Mouse (Mus musculus) ES-E14 (cell line): ENCODE data around the gene Reps1. TPM values are rescaled to one million over a fixed set of nuclear protein-coding genes. Genes with fewer than 3 reads are reported as not detected.

Experiments used
- DNase-seq: peaks from one replicate; pipeline ENCODE4 v3.0.0-alpha.2; 2013; ENCODE audit warnings: low read depth, low spot score
- H3K27ac ChIP-seq: 2 replicates; pipeline ENCODE4 v1.5.1; 2012; ENCODE audit warnings: low read depth, mild to moderate bottlenecking, low read length, moderate library complexity, mixed read lengths; ENCODE audit not compliant: poor library complexity, insufficient read depth, severe bottlenecking
- H3K36me3 ChIP-seq: 2 replicates; pipeline ENCODE4 v1.6.1; 2012; ENCODE audit warnings: mild to moderate bottlenecking, low read length, moderate library complexity, mixed read lengths; ENCODE audit not compliant: control insufficient read depth, poor library complexity, insufficient read depth, severe bottlenecking
- H3K4me1 ChIP-seq, 2 experiments: fragments of 150-350 bp in 1 of 2; sonication (generic) in 1 of 2; 2 replicates each; pipeline ENCODE4 v1.6.1; 2012; ENCODE audit warnings: low read length in 2 of 2, mild to moderate bottlenecking in 1 of 2, mixed read lengths in 1 of 2; ENCODE audit not compliant: control insufficient read depth in 2 of 2, insufficient read depth in 2 of 2, poor library complexity in 1 of 2
- H3K4me3 ChIP-seq, 2 experiments: fragments of 150-350 bp in 1 of 2; sonication (generic) in 1 of 2; 2 replicates each; pipeline ENCODE4 v1.5.1; 2012; ENCODE audit warnings: low read length in 2 of 2, low read depth in 1 of 2, mild to moderate bottlenecking in 1 of 2, mixed read lengths in 1 of 2; ENCODE audit not compliant: insufficient read depth in 1 of 2, poor library complexity in 1 of 2, severe bottlenecking in 1 of 2
- H3K9ac ChIP-seq: 2 replicates; pipeline ENCODE4 v1.6.1; 2012; ENCODE audit warnings: low read depth, mild to moderate bottlenecking, low read length, mixed read lengths; ENCODE audit not compliant: poor library complexity, insufficient read depth, severe bottlenecking
- H3K9me3 ChIP-seq: fragments of 150-350 bp; sonication (generic); 2 replicates; pipeline ENCODE4 v1.6.1; 2012; ENCODE audit warnings: low read depth, mild to moderate bottlenecking, low read length; ENCODE audit not compliant: control insufficient read depth, insufficient read depth
- CHD2 ChIP-seq: IDR thresholded peaks from 2 replicates; pipeline ENCODE4 v1.6.1; 2014; ENCODE audit warnings: mild to moderate bottlenecking, low read depth, low read length, inconsistent platforms
- HCFC1 ChIP-seq: IDR thresholded peaks from 2 replicates; pipeline ENCODE4 v1.6.1; 2012; ENCODE audit warnings: low read length, inconsistent platforms, borderline replicate concordance; ENCODE audit not compliant: insufficient read depth
- MAFK ChIP-seq: IDR thresholded peaks from 2 replicates; pipeline ENCODE4 v1.6.1; 2014; ENCODE audit warnings: mild to moderate bottlenecking, low read depth, low read length, inconsistent platforms; ENCODE audit not compliant: insufficient read depth
- ZC3H11A ChIP-seq: IDR thresholded peaks from 2 replicates; pipeline ENCODE4 v1.6.1; 2012; ENCODE audit warnings: low read depth, mild to moderate bottlenecking, inconsistent platforms, low read length, borderline replicate concordance
- ZNF384 ChIP-seq: IDR thresholded peaks from 2 replicates; pipeline ENCODE4 v1.6.1; 2012; ENCODE audit warnings: low read depth, low read length, inconsistent platforms
- in situ Hi-C, 2 experiments: fragments of 600-800 bp; cut with MboI; formaldehyde crosslinking; loops; one replicate each; pipeline ENCODE4 v1.15.1; 2025; ENCODE audit warnings: low sequenced_read_pairs in 2 of 2, inconsistent platforms in 1 of 2; ENCODE audit not compliant: unreplicated experiment in 2 of 2
- total RNA-seq: library from RNA; depleted of rRNA; stranded (reverse); fragments of 300-350 nt; gene quantifications from 2 replicates; pipeline ENCODE4 v1.2.3, GENCODE M21; 2012

Gene Reps1
- total RNA-seq, 1 experiment: 39.5 TPM

DNA sequence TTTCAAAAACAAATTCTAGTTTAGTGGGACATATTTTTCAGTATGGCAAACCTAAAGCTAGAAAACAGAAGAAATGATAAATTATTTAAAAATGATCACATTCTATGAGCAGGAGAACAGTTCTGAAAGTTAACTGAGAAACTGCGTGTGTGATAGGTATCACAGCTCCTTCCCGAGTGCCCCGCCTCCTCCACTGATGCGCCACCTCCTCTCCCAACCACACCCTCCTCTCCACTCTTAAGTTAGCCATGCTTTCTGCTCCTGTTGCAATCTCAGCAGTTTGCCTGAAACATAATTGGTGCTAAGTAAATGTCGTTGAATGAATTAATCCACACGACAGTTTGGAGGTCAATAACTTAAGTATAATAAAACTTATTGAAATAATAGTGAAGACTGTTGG is 27.1 kb downstream of the Reps1 start:
- no peaks in the 10 kb centered on the region for H3K4me1 ChIP-seq
- DNase-seq: no peak
- in situ Hi-C loops: no loop called here
- peaks cover 7% of the 10 kb centered on the region for H3K9me3 ChIP-seq
- H3K9ac ChIP-seq: no peak overlapping the region
- TF ChIP-seq MAFK (no peak), HCFC1 (no peak), ZC3H11A (no peak), ZNF384 (no peak), CHD2 (no peak)
- H3K36me3 ChIP-seq: no peaks in the 10 kb centered on the region; the same call in 1 of the 2 replicates
- no peak overlapping the region for H3K4me3 ChIP-seq
- no peak overlapping the region for H3K27ac ChIP-seq

DNA sequence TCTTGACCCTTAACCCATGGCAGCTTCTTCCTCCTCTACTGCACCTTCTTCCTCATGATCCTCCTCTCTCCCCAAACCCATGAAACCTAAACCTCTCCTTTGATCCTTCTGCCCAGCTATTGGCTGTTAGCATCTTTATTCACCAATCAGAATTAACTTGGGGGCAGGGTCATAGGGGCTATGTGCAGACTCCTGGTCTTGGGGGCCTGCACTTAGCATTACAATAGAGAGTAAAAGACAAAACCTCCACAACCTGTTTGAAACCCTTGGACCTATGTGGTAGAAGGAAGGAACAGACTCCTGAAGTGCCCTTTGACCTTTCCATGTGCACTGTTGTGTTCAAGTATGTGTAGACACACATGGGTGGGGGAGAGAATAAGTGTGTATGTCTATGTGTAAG is 35.0 kb downstream of the Reps1 start:
- Histone ChIP-seq H3K9me3 (peaks cover 3% of the 10 kb centered on the region; the same call in 1 of the 2 replicates), H3K27ac (no peak overlapping the region), H3K36me3 (peaks cover 10% of the 10 kb centered on the region), H3K9ac (no peak overlapping the region), H3K4me1 (peaks cover 3 to 5% of the 10 kb centered on the region in 2 experiments; a peak in 3 of 4 replicates), H3K4me3 (no peak overlapping the region)
- no peak for TF ChIP-seq MAFK
- TF ChIP-seq ZNF384: no peak
- no peak for TF ChIP-seq ZC3H11A
- TF ChIP-seq HCFC1: no peak
- no peak for TF ChIP-seq CHD2
- DNase-seq: peak; percentile 26
- in situ Hi-C loops: no loop called here

DNA sequence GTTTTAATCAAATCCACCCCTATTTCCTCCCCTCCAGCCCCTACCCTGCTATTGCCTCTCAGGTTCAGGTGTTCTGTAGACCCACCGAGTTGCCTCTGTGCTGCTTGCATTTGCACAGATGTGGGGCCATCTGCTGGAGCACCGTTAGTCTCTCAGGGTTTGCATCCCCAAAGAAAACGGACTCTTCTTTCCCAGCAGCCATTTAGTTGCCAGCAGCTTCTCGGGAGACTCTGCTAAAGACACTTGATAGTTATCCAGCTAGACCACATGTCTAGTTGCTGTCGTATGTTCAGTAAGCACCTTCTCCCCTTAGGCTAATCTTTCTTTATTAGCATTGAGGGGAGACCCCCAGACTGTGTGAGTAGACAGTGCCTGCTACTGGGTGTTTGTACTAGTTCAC is 46.5 kb downstream of the Reps1 start:
- Histone ChIP-seq H3K9me3 (no peaks in the 10 kb centered on the region), H3K4me3 (no peak overlapping the region), H3K9ac (no peak overlapping the region), H3K36me3 (peaks cover 11% of the 10 kb centered on the region), H3K4me1 (no peaks in the 10 kb centered on the region), H3K27ac (no peak overlapping the region)
- TF ChIP-seq ZC3H11A (no peak), ZNF384 (no peak), MAFK (no peak)
- no peak for DNase-seq
- in situ Hi-C loops: no loop called here

DNA sequence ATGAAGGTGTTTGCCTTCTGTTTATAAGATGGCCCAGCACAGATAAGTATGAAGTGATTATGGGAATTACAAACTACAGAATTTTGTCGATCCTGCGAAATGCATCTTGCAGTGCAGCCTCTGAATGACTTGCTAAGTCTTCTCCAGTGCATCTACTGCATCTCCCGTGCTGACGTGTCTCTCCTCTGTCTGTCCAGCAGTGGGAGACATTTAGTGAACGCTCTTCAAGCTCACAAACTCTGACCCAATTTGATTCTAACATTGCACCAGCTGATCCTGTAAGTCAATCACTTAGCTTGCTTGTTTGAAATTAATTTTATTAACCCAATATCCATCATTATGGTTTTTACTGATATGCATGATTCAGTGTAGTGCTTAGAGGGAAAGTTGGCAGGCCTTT is 51.8 kb downstream of the Reps1 start:
- H3K9ac ChIP-seq: no peak overlapping the region
- H3K36me3 ChIP-seq: peaks cover 6% of the 10 kb centered on the region; the same call in 1 of the 2 replicates
- H3K9me3 ChIP-seq: no peaks in the 10 kb centered on the region
- no peak for TF ChIP-seq CHD2
- no peak for TF ChIP-seq ZNF384
- TF ChIP-seq MAFK: no peak
- TF ChIP-seq HCFC1: no peak
- TF ChIP-seq ZC3H11A: no peak
- in situ Hi-C loops: no loop called here
- no peak for DNase-seq
- H3K27ac ChIP-seq: no peak overlapping the region
- no peaks in the 10 kb centered on the region for H3K4me1 ChIP-seq
- no peak overlapping the region for H3K4me3 ChIP-seq

DNA sequence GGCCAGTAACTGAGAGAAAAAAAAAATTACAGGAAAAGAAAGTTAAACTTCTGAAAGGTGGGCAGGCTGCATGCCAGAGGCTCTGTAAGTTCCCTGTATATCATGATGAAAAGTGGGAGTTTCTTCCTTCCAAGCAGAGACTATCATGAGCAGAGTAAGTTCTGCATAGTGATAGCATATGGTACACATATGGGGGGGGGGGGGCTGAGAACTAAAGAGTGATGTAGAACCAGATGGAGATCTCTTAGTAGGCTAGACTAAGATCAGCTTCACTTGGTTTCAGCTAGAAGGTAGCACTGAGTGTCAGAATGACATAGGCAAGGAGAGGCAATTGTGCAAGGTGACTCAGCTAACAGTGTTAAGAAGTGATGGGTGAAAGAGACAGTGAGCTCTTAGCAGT is 55.3 kb downstream of the Reps1 start:
- in situ Hi-C loops: no loop called here
- DNase-seq: no peak
- Histone ChIP-seq H3K9me3 (no peaks in the 10 kb centered on the region), H3K36me3 (peaks cover 4% of the 10 kb centered on the region; the same call in 1 of the 2 replicates), H3K4me1 (0 out of 4 replicates have a peak, but pooled peaks cover 0 to 2% of the 10 kb centered on the region in 2 experiments), H3K4me3 (no peak overlapping the region), H3K27ac (no peak overlapping the region), H3K9ac (no peak overlapping the region)
- TF ChIP-seq ZC3H11A (no peak), HCFC1 (no peak), MAFK (no peak), ZNF384 (no peak), CHD2 (no peak)
